Mouse (Mus musculus) intestine, embryonic 16.5 days (tissue): Measurements from ENCODE around the gene Hecw2. TPM values are rescaled to one million over a fixed set of nuclear protein-coding genes. Genes with fewer than 3 reads are reported as not detected.

ENCODE experiments used
- ATAC-seq: fragments of 200-750 bp; cut with Nextera tagmentation; 2 replicates; pipeline ENCODE4 v1.8.0; 2017; ENCODE audit warnings: moderate TSS enrichment, moderate library complexity
- H3K27ac ChIP-seq: fragments of 300-500 bp; sonication (generic); 2 replicates; pipeline ENCODE4 v1.5.1; 2014; ENCODE audit warnings: mild to moderate bottlenecking, low read length
- H3K27me3 ChIP-seq: fragments of 300-500 bp; sonication (generic); replicated peaks from 2 replicates; pipeline ENCODE4 v1.6.1; 2014; ENCODE audit warnings: low read length, control low read depth, mixed read lengths; ENCODE audit not compliant: control insufficient read depth, insufficient read depth
- H3K36me3 ChIP-seq: fragments of 300-500 bp; sonication (generic); 2 replicates; pipeline ENCODE4 v1.6.1; 2014; ENCODE audit warnings: low read length, control low read depth; ENCODE audit not compliant: control insufficient read depth, insufficient read depth
- H3K4me1 ChIP-seq: fragments of 300-500 bp; sonication (generic); 2 replicates; pipeline ENCODE4 v1.6.1; 2014; ENCODE audit warnings: low read length, control low read depth, mixed read lengths; ENCODE audit not compliant: control insufficient read depth, insufficient read depth
- H3K4me2 ChIP-seq: fragments of 300-500 bp; sonication (generic); 2 replicates; pipeline ENCODE4 v1.6.1; 2014; ENCODE audit warnings: low read depth, low read length, control low read depth
- H3K4me3 ChIP-seq: fragments of 300-500 bp; sonication (generic); 2 replicates; pipeline ENCODE4 v1.5.1; 2014; ENCODE audit warnings: mild to moderate bottlenecking, low read length
- H3K9ac ChIP-seq: fragments of 300-500 bp; sonication (generic); 2 replicates; pipeline ENCODE4 v1.6.1; 2014; ENCODE audit warnings: low read depth, low read length
- H3K9me3 ChIP-seq: fragments of 300-500 bp; sonication (generic); 2 replicates; pipeline ENCODE4 v1.6.1; 2016; ENCODE audit warnings: low read length, control low read depth; ENCODE audit not compliant: control insufficient read depth
- WGBS: fragments of 180-500 bp; shearing (Covaris S2); extraction: QIAGEN DNeasy Blood & Tissue Kit; methylation state at CpG from one replicate; pipeline ENCODE4 v1.1.7; 2014; 5-methylcytosine and 5-hydroxymethylcytosine counted together
- polyA plus RNA-seq: library from polyadenylated mRNA; unstranded; fragments of >200 nt; fragmentation: Nextera tagmentation; extraction: Ambion mirVana; gene quantifications from 2 replicates; pipeline ENCODE4 v1.2.1, GENCODE M21; 2015

The Hecw2 gene
- polyA plus RNA-seq, 1 experiment from 2014 or later, result 0.83 TPM

DNA sequence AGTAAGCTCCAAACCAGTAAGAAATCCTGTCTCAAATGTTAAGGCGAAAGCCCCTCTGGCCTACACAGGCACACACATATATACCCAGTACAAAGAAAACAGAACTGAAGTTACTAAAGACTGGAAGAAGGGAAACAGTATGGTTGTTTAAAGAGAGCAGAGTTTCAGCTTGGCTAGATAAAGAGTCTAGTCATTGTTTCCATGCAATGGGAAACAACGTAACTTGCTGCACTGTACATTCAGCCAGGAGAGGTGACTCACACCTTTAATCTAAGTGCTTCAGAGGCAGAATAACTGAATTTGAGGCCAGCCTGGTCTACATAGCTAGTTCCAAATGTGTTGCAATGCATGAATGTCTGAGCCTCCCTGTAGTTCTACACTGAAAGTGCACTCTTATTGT is 18.4 kb downstream of the Hecw2 start:
- Histone ChIP-seq H3K9me3 (no peaks in the 10 kb centered on the region), H3K36me3 (no peaks in the 10 kb centered on the region), H3K27me3 (no peaks in the 10 kb centered on the region), H3K4me1 (no peaks in the 10 kb centered on the region), H3K27ac (no peak overlapping the region), H3K4me2 (no peak overlapping the region), H3K9ac (no peak overlapping the region), H3K4me3 (no peak overlapping the region)
- no peak for ATAC-seq
- WGBS, result 86% methylated on average over 2 of the region's 2 CpGs

DNA sequence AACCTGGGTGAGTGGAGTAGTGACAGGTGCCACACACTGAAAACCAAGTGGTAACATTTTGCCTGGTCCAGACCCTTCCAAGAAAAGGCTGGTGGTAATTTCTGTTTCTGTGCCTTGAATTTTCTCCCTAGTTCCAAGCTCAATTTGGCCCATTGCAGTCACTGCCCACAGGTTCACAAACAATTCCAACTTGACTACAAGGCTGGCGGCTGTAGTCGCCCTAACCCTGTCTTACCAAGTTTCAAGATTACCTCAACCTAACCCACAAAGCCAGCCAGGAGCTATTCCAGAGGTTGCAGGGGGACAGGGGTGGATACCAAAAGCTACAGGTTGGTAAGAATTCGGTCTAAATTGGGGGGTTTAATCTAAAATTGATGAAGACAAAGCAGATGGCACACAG is 27.0 kb downstream of the Hecw2 start:
- no peak overlapping the region for H3K27ac ChIP-seq
- ATAC-seq, result no peak
- H3K27me3 ChIP-seq, result no peaks in the 10 kb centered on the region
- no peaks in the 10 kb centered on the region for H3K4me1 ChIP-seq
- WGBS, result 94% methylated on average over 3 of the region's 3 CpGs
- H3K4me2 ChIP-seq, result no peak overlapping the region
- no peak overlapping the region for H3K4me3 ChIP-seq
- H3K36me3 ChIP-seq, result no peaks in the 10 kb centered on the region
- H3K9me3 ChIP-seq, result no peaks in the 10 kb centered on the region
- H3K9ac ChIP-seq, result no peak overlapping the region

DNA sequence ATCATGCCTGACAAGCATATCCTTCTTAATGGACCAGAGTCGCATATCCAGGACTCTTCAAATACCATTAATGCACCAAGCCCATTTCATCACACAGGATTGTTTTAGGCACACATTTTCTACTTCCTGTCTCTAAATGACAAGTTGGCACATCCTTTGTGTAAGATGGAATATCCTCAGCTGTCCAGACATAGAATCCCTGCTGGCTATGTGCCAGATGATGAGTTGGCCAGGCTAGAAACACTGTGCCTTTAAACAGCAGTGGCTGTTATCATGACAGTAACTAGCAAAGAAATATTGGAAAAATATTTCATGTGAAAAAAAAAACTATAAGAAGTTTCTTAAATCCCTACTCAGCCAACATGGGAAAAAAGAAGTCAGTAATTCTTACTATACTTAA is 35.4 kb downstream of the Hecw2 start:
- no peaks in the 10 kb centered on the region for H3K9me3 ChIP-seq
- no peak for ATAC-seq
- no peaks in the 10 kb centered on the region for H3K27me3 ChIP-seq
- H3K36me3 ChIP-seq, result no peaks in the 10 kb centered on the region
- no peaks in the 10 kb centered on the region for H3K4me1 ChIP-seq
- WGBS, result 52% methylated on average over 1 of the region's 1 CpGs
- no peak overlapping the region for H3K4me2 ChIP-seq
- no peak overlapping the region for H3K4me3 ChIP-seq
- no peak overlapping the region for H3K27ac ChIP-seq
- H3K9ac ChIP-seq, result no peak overlapping the region

DNA sequence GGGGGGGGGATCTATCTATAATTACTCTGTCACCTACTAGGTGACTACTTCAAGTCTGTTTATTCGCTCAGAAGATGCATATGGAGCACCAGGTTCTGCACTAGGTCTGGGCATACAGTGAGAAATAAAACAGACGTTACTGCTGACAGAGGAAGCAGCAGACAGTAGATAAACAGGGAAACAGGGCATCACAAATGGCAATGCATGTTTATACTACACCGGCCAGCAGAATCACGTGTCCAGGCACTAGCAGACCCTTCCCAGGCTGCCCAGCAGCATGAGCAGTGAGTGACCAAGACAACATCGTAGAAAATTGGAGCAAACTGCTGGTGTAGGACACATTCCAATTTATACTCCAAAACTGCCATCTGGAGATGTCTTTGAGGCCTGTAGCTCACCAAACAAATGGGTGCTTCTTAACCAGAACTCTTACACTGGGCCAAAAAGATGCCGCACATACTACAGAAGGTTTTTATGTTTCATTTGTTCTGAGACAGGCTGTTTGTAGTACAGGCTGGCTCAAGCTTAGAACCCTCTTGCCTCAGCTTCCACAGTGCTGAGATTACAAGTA is 41.7 kb downstream of the Hecw2 start:
- Histone ChIP-seq H3K9me3 (no peaks in the 10 kb centered on the region), H3K4me2 (no peak overlapping the region), H3K4me3 (no peak overlapping the region), H3K27ac (no peak overlapping the region), H3K27me3 (no peaks in the 10 kb centered on the region), H3K36me3 (no peaks in the 10 kb centered on the region), H3K4me1 (no peaks in the 10 kb centered on the region), H3K9ac (no peak overlapping the region)
- WGBS, result 59% methylated on average over 6 of the region's 6 CpGs
- ATAC-seq, result no peak

DNA sequence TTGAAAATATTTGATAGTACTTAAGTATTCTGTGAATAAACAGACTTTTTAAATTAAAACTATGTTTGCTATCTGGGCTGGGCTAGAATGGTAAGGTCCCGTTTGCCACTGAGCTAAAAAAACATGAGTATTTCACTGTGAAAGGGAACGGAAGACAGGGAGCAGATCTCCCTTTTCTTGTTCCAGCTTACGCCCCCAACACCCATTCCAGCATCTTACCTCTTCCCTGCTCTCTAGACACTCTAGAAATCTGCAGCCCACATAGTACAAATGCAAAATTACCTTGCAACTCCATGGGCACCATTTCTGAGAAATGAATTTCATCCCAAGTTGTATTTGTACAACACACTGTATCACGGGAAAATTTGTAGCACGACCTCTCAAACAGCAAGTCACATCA is 49.9 kb downstream of the Hecw2 start:
- Histone ChIP-seq H3K27ac (no peak overlapping the region), H3K36me3 (no peaks in the 10 kb centered on the region), H3K27me3 (no peaks in the 10 kb centered on the region), H3K9me3 (no peaks in the 10 kb centered on the region), H3K4me2 (no peak overlapping the region), H3K4me3 (no peak overlapping the region), H3K4me1 (no peaks in the 10 kb centered on the region), H3K9ac (no peak overlapping the region)
- no peak for ATAC-seq
- WGBS, result 90% methylated on average over 5 of the region's 5 CpGs

DNA sequence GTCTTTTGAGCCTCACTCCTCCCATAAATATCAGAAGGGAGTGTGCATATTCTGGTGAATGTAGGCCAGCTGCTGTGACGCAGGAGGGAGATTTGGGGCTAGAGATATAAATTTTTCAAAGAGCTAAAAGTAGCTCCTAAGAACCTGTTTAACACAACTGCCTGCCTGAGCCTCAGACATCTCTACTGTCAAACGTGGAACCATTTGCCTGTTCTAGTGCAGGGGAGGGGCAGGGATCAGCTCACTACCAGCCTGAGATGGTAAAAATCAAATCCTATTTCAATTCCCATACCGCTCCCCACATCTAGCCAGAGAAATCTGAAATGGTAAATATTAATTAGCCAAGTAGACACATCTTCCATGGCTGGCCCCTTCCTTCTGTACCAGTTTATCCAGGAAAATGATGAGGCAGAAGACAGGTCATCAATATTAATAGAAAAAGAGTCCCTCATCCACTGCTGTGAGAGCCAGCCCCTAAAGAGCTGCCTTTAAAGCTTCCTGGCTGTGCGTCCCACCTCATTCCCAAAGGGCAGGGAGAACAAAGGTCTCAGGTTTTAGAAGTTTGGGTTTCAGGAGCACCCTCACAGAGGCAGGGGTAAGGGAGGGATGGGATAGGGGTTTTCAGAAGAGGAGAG is 61.0 kb downstream of the Hecw2 start:
- Histone ChIP-seq H3K9me3 (no peaks in the 10 kb centered on the region), H3K4me1 (no peaks in the 10 kb centered on the region), H3K27ac (no peak overlapping the region), H3K27me3 (no peaks in the 10 kb centered on the region), H3K9ac (no peak overlapping the region), H3K4me3 (no peak overlapping the region), H3K4me2 (no peak overlapping the region), H3K36me3 (no peaks in the 10 kb centered on the region)
- 59% methylated on average over 4 of the region's 4 CpGs for WGBS
- ATAC-seq, result no peak

DNA sequence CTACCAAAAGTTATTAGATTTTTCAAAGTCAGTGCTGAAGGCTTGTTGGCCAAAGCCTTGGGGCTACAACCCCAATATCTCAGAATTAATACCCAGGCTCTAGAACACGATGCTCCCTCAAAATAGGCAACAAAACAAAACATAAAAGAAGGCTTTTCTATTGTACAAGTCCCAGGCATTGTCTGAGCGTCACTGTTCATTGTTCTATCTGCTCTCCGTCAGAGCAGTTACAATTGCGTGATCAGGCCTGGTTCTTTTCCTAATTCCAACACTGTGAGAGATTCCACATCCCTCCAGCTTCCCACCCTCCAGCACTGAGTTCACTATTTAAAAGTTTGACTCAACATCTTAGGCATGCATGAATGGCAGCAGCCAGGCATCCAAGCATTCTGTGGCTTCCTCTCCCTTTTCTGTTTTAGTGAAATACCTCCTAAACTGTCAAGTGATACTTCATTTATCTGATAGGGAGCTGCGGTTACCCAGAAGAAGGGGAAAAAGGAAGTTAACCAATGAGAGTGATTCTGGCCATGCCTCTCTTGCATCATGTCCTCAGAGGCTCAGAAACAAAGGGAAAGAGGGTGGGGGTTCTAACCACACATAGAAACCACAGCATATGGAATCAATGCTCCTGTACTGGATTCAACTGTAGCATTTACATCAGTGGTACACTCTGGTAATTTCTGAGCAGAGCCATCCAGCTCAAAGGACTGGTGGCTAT is 66.1 kb downstream of the Hecw2 start:
- H3K4me2 ChIP-seq, result no peak overlapping the region
- no peaks in the 10 kb centered on the region for H3K36me3 ChIP-seq
- no peaks in the 10 kb centered on the region for H3K27me3 ChIP-seq
- no peak overlapping the region for H3K9ac ChIP-seq
- H3K9me3 ChIP-seq, result no peaks in the 10 kb centered on the region
- no peak overlapping the region for H3K4me3 ChIP-seq
- no peaks in the 10 kb centered on the region for H3K4me1 ChIP-seq
- WGBS, result 69% methylated on average over 5 of the region's 5 CpGs
- no peak overlapping the region for H3K27ac ChIP-seq
- ATAC-seq, result no peak

DNA sequence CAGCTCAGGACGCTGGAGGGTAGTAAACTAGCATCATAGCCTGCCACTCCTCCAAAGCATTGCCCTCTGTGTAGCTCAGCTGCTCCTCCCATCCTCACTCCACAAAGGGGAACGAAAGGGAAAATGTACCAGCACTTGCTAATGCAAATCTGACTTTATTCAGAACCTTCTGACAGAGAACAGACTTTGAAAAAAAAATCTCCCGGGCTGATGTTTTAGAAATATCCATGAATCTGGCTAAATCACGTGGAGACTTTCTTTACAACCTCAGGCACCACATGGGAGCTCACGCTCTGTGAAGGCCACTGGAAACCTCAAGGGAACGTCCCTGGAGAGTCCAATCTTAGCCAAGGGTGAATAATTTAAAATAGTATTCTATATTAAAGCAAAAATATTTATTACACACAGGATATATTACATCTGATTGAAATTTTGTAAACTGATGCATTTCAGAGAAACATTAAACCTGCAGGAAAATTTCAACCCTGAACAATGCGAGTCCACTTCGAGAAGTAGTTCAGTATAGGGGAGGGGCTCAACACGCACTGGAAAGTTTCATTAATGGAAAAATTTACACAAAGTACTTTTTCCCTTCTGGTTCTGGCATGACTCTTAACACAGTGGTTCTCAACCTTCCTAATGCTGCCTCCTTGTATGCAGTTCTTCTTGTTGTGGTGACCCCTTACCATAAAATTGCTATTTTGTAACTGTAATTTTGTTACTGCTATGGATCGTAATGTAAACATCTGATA is 67.8 kb downstream of the Hecw2 start:
- H3K4me3 ChIP-seq, result no peak overlapping the region
- H3K36me3 ChIP-seq, result no peaks in the 10 kb centered on the region
- H3K9me3 ChIP-seq, result no peaks in the 10 kb centered on the region
- no peak overlapping the region for H3K27ac ChIP-seq
- 69% methylated on average over 10 of the region's 10 CpGs for WGBS
- no peak for ATAC-seq
- no peak overlapping the region for H3K9ac ChIP-seq
- H3K27me3 ChIP-seq, result no peaks in the 10 kb centered on the region
- no peak overlapping the region for H3K4me2 ChIP-seq
- no peaks in the 10 kb centered on the region for H3K4me1 ChIP-seq

DNA sequence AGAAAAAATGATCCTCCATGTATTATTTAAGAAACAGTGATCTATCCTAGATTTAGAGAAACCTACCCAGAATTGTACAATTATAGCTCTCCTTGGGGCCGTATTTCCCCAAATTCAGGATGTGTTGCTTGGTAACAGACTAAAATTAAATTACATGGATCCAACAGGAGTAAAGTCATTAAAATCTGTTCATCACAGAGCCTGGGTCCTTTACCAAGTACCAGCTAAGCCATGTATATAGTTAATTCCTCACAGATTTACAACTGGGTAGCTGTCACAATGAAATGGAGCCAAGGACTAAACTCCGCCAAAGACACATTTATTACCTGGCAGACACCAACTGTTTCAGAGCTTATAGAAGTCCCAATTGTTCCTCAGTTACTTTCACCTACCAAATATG is 72.4 kb downstream of the Hecw2 start:
- Histone ChIP-seq H3K27me3 (no peaks in the 10 kb centered on the region), H3K27ac (no peak overlapping the region), H3K4me1 (no peaks in the 10 kb centered on the region)

More for the DNA sequence above, 72.4 kb downstream of the Hecw2 start:
- H3K36me3 ChIP-seq, result no peaks in the 10 kb centered on the region
- H3K9ac ChIP-seq, result no peak overlapping the region
- no peak for ATAC-seq
- H3K4me2 ChIP-seq, result no peak overlapping the region
- 82% methylated on average over 2 of the region's 2 CpGs for WGBS
- no peak overlapping the region for H3K4me3 ChIP-seq
- H3K9me3 ChIP-seq, result no peaks in the 10 kb centered on the region
